Mouse (Mus musculus) stomach, postnatal 0 days (tissue): Measurements from ENCODE around the gene Wapl.

Experiments
- CTCF ChIP-seq: IDR thresholded peaks from 2 replicates; pipeline ENCODE4 v1.5.1; 2016; ENCODE audit warnings: antibody characterized with exemption, low read depth, mild to moderate bottlenecking, moderate library complexity
- EP300 ChIP-seq: optimal IDR thresholded peaks from 2 replicates; pipeline ENCODE3; 2016; ENCODE audit warnings: antibody characterized with exemption

GRCm38 (mm10) chr14:34647870-34648475 lies 25.8 kb upstream of the Wapl start:
- TF ChIP-seq CTCF (no peak), EP300 (no peak)
